Mouse (Mus musculus): ENCODE data around the gene Adprh.
A peak's percentile ranks its signal among the peaks of the same experiment; 100 is the strongest.
"Not testable (repeated sequence)": the region's sequence is repeated elsewhere in the genome, so short reads cannot be mapped to it uniquely, and the experiment has no call there.

Adprh gene

GRCm38 (mm10) chr16:38452442-38453202 lies at the start of gene Adprh:
Adprh (minus strand) TSS chr16:38452703.
- DNase-seq (ENCODE audit: low read depth, low spot score), result peak; percentile 46

- peak; percentile 25 for DNase-seq (ENCODE audit: low read depth, low spot score)
Observed at GRCm38 (mm10) chr16:38496604-38497140, 44.2 kb upstream of the Adprh start.

GRCm38 (mm10) chr16:38493890-38494289 lies 41.4 kb upstream of the Adprh start:
- no peak for DNase-seq (ENCODE audit: low read depth, low spot score)

DNA sequence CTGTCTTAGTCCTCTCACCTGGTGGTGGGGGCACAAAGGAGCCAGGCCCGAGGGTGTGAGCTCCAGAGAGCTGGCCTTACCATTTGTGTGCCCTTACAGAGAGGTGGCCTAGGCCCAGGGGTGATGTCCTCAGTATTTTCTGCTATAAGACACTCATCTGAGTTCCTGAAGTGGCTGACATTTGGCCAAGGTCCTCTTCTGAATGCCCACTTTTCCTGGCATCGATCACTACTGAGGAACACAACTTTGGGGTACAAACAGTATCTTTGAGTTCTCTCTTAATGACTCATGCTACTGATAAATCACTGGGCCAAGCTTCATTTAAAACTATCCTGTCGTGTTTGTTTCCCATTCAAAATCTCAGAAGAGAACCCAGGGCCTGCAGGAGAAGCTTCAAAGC lies 40.0 kb upstream of the Adprh start:
- no peak for DNase-seq (ENCODE audit: low read depth, low spot score)

DNA sequence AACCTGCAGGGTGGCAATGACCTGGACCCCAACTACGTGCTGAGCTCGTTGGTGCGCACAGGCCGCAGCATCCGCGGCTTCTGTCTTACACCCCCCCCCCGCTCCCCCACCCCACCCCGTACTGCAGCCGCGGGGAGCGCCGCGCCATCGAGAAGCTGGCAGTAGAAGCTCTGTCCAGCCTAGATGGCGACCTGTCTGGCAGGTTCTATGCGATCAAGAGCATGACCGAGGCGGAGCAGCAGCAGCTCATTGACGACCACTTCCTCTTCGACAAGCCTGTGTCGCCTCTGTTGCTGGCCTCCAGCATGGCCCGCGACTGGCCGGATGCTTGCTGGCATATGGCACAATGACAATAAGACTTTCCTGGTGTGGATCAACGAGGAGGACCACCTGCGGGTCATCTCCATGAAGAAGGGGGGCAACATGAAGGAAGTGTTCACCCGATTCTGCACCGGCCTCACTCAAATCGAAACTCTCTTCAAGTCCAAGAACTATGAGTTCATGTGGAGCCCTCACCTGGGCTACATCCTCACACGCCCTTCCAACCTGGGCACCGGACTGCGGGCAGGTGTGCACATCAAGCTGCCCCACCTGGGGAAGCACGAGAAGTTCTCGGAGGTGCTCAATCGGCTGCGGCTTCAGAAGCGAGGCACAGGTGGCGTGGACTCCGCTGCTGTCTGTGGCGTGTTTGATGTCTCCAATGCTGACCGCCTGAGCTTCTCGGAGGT lies 31.2 kb upstream of the Adprh start:
- DNase-seq (ENCODE audit: low read depth, low spot score), result no peak

DNA sequence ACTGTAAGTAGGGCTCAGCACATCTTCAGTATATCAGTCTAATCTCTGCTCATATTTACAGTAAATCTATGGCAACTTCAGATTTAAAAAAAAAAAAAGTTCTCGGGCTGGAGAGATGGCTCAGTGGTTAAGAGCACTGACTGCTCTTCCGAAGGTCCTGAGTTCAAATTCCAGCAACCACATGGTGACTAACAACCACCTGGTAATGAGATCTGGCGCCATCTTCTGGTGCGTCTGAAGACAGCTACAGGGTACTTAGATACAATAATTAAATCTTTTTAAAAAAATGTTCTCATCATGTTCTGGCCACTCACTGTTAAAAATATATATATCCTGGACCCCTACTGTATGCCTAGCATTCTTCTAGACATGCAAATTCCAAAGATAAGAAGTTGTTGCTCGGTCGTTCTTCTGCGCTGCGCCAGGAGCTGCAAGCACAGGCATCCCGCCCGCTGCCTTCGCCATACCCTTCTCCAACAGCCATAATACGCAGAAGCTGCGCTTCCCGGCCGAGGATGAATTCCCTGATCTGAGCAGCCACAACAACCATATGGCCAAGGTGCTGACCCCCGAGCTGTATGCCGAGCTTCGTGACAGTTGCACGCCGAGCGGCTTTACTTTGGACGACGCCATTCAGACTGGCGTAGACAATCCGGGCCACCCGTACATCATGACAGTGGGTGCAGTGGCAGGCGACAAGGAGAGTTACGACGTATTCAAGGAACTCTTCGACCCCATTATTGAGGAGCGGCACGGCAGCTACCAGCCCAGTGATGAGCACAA lies 30.5 kb upstream of the Adprh start:
- DNase-seq (ENCODE audit: low read depth, low spot score), result peak; percentile 60

GRCm38 (mm10) chr16:38481327-38481726 lies 28.8 kb upstream of the Adprh start:
- no peak for DNase-seq (ENCODE audit: low read depth, low spot score)

DNA sequence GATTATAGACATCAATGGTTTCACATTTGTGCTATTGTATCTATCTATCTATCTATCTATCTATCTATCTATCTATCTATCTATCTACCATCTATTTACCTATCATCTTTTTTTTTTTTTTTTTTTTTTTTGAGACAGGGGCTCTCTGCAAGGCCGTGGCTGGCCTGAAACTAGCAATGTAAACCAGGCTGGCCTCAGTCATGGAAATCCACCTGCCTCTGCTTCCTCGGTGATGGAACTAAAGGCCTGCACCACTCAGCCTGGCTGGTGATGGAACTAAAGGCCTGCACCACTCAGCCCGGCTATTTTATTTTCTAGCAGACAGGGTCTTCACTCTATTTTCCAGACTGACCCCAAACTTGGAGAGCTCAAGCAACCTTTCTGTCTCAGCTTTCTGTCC lies 25.8 kb upstream of the Adprh start:
- DNase-seq (ENCODE audit: low read depth, low spot score), result no peak

DNA sequence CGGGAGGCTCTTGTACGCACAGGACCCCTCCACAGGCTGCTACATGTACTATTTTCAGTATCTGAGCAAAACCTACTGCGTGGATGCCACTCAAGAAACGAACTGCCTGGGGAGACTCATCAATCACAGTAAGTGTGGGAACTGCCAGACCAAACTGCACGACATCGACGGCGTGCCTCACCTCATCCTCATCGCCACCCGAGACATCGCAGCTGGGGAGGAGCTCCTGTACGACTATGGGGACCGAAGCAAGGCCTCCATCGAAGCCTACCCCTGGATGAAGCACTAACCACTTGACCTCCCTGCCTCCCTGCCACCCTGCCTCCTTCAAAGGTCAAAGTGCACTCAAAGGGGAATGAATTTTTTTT lies 24.7 kb upstream of the Adprh start:
- DNase-seq (ENCODE audit: low read depth, low spot score), result not testable (repeated sequence)

GRCm38 (mm10) chr16:38476312-38477240 lies 24.1 kb upstream of the Adprh start:
- peak; percentile 55 for DNase-seq (ENCODE audit: low read depth, low spot score)

DNA sequence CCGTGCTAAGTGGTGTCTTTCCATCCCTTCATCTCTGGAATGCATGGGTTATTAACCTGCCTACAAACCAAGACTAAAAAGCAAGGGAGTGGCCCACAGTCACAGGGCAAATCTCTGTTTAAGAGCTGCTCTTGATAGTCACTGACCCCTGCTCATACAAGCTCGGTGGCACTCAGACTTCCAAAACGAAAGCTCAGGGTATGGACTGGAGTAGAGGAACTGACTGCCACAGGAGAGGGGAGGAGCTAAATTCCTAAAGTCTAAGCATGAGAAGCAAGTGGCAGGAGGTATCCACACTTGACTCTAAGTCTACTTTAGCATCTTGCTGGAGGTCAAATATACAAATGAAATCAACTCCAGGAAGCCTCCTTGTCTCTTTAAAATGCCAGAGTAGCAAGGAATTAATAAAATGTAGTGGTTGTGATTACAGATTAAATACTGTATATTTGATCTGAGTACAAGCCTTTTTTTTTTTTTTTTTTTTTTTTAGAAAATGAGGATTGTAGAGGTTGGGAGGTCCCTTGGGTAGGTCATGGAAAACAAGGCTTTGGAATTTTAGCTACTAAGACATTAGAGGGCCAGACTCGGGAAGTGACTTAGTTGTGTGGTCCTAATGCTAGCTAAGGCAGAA lies 23.3 kb upstream of the Adprh start:
- DNase-seq (ENCODE audit: low read depth, low spot score), result peak; percentile 50

- DNase-seq (ENCODE audit: low read depth, low spot score), result no peak
Observed at GRCm38 (mm10) chr16:38474677-38475286, 22.3 kb upstream of the Adprh start.

- no peak for DNase-seq (ENCODE audit: low read depth, low spot score)
Observed at GRCm38 (mm10) chr16:38473661-38474060, 21.2 kb upstream of the Adprh start.

- DNase-seq (ENCODE audit: low read depth, low spot score), result no peak
Observed at GRCm38 (mm10) chr16:38472507-38472873, 20.0 kb upstream of the Adprh start.

DNA sequence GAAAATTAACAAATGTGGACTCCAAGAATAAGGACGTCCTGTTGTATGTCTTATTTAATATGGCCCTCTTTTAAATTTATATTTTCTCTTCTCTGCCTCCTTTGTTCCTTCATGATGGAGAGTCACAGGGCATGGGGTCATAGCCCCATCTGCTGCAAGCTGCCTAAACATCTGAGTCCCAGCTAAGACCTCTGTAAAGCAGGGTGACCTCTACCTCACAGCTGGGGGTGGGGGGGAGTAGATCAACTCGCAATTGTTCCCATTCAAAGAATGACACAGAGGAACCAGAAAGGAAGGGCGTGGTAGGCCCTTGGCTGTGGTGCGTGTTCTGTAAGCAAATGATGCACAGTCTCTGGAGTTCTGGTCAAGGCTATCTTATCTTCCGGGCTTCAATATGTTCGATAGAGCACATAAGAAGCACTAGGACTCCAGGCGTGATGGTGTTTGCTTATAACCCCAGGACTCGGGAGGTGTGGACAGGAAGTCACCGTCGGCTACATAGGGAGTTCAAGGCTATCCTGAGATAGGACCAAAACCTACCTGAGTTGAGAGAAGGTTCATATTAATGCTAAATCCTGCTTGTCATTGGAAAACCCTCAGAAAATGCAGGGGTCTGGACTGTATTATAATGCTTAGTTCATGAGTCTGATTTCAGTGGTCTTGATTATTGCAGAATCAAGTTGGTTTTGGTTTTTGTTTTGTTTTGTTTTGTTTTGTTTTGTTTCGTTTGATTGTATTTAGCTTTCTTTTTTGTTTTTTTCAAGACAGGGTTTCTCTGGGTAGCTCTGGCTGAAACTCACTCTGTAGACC lies 19.4 kb upstream of the Adprh start:
- peak; percentile 97 for DNase-seq (ENCODE audit: low read depth, low spot score)

GRCm38 (mm10) chr16:38469437-38469836 lies 16.9 kb upstream of the Adprh start:
- DNase-seq (ENCODE audit: low read depth, low spot score), result no peak

- no peak for DNase-seq (ENCODE audit: low read depth, low spot score)
Observed at GRCm38 (mm10) chr16:38468706-38469018, 16.2 kb upstream of the Adprh start.

GRCm38 (mm10) chr16:38467917-38468705 lies 15.6 kb upstream of the Adprh start:
- no peak for DNase-seq (ENCODE audit: low read depth, low spot score)
